ENCODE assay signal across 8 mouse cellular contexts in the genomic region with DNA sequence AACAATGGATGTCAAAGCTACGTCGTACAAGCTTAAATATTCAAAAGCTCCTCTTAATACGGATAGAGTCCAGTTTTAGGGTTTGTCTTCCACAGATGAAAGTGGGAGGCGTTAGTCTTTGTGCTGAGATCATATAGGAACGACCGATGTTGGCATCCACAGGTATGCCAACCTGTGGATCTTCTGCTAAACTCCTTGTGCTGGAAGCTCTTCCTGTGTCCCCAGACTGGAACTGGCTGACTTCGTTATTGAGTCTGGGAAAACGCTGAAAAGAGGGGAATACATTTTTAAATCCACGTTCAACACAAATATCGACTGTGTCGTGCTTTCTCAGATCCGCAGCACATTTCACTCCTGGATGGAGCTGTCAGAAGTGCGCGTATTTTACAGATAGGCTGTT. TPM values are rescaled to one million over a fixed set of nuclear protein-coding genes. Genes with fewer than 3 reads are reported as not detected.
A peak's percentile ranks its signal among the peaks of the same experiment; 100 is the strongest.
DNase-seq lines count a peak whose midpoint lies in the region; ATAC-seq and TF ChIP-seq lines count a peak whose summit lies in the region.

No protein-coding gene starts in this region.

- WGBS in forebrain, embryonic 15.5 days: 6% methylated on average over 14 of the region's 14 CpGs
- 9% methylated on average over 14 of the region's 14 CpGs for WGBS in limb, embryonic 12.5 days
- WGBS in neural tube, embryonic 15.5 days: 8% methylated on average over 14 of the region's 14 CpGs

- H3K36me3 ChIP-seq in forebrain, embryonic 15.5 days: peaks cover 18% of the 10 kb centered on the region
- peaks cover 23% of the 10 kb centered on the region for H3K36me3 ChIP-seq in limb, embryonic 12.5 days
- H3K36me3 ChIP-seq in neural tube, embryonic 15.5 days: peaks cover 15% of the 10 kb centered on the region

- H3K27me3 ChIP-seq in forebrain, embryonic 15.5 days: no peaks in the 10 kb centered on the region
- H3K27me3 ChIP-seq in limb, embryonic 12.5 days: no peaks in the 10 kb centered on the region
- no peaks in the 10 kb centered on the region for H3K27me3 ChIP-seq in neural tube, embryonic 15.5 days (replicated peaks)

- peaks cover 23% of the 10 kb centered on the region for H3K4me1 ChIP-seq in forebrain, embryonic 15.5 days
- H3K4me1 ChIP-seq in limb, embryonic 12.5 days (replicated peaks): peaks cover 7% of the 10 kb centered on the region
- peaks cover 21% of the 10 kb centered on the region for H3K4me1 ChIP-seq in neural tube, embryonic 15.5 days

- peak overlapping the region; percentile 94 for H3K27ac ChIP-seq in layer of hippocampus, adult 2 months
- peak overlapping the region; percentile 89 for H3K27ac ChIP-seq in forebrain, embryonic 15.5 days (replicated peaks)
- peak overlapping the region; percentile 92 for H3K27ac ChIP-seq in limb, embryonic 12.5 days
- peak overlapping the region; percentile 85 for H3K27ac ChIP-seq in neural tube, embryonic 15.5 days (replicated peaks)

- H3K9me3 ChIP-seq in forebrain, embryonic 15.5 days: no peaks in the 10 kb centered on the region
- no peaks in the 10 kb centered on the region for H3K9me3 ChIP-seq in limb, embryonic 12.5 days
- no peaks in the 10 kb centered on the region for H3K9me3 ChIP-seq in neural tube, embryonic 15.5 days (replicated peaks)

- TF ChIP-seq CTCF in layer of hippocampus, adult 2 months (conservative IDR thresholded peaks at IDR 0.05): no peak

- peak overlapping the region; percentile 74 for H3K4me2 ChIP-seq in forebrain, embryonic 15.5 days (replicated peaks)
- peak overlapping the region; percentile 66 for H3K4me2 ChIP-seq in limb, embryonic 12.5 days
- peak overlapping the region; percentile 60 for H3K4me2 ChIP-seq in neural tube, embryonic 15.5 days

- peak overlapping the region; percentile 80 for H3K4me3 ChIP-seq in layer of hippocampus, adult 2 months
- peak overlapping the region; percentile 88 for H3K4me3 ChIP-seq in forebrain, embryonic 15.5 days
- peak overlapping the region; percentile 86 for H3K4me3 ChIP-seq in limb, embryonic 12.5 days (replicated peaks)
- peak overlapping the region; percentile 78 for H3K4me3 ChIP-seq in neural tube, embryonic 15.5 days (replicated peaks)

- DNase-seq in layer of hippocampus, adult 2 months (ENCODE audit: low spot score in 2 of 2): no peak
- DNase-seq in layer of hippocampus, adult 8-10 months (ENCODE audit: low spot score in 2 of 2): no peak
- no peak for DNase-seq in yolk sac, embryonic 10.5 days (ENCODE audit: low spot score)
- no peak for DNase-seq in ovary, postnatal 14 days (ENCODE audit: low spot score)

- H3K9ac ChIP-seq in forebrain, embryonic 15.5 days (replicated peaks): peak overlapping the region; percentile 61
- H3K9ac ChIP-seq in limb, embryonic 12.5 days (replicated peaks): peak overlapping the region; percentile 86
- H3K9ac ChIP-seq in neural tube, embryonic 15.5 days (replicated peaks): peak overlapping the region; percentile 54

- peak; percentile 24 for ATAC-seq in activated CD4-positive, CD25-positive, alpha-beta regulatory T cell, adult 4 months
- ATAC-seq in forebrain, embryonic 15.5 days (replicated peaks): peak; percentile 60; the same call in 1 of the 2 replicates
- ATAC-seq in limb, embryonic 12.5 days (ENCODE audit: insufficient number of reproducible peaks, insufficient read depth, low FRiP score, low TSS enrichment, low read depth): peak; percentile 44; the same call in 1 of the 2 replicates
- peak; percentile 64 for ATAC-seq in neural tube, embryonic 15.5 days (ENCODE audit: low FRiP score)

RNA-seq across cellular contexts. Expression of a gene that starts 0.4 kb away (rescaled TPM):
- 100 to 1,000 TPM; 305 to 312 TPM for total RNA-seq in layer of hippocampus, adult 2 months (2021)
- 100 to 1,000 TPM; 317 to 352 (median 338) TPM for total RNA-seq in layer of hippocampus, adult 8-10 months (2022)
- polyA plus RNA-seq in activated CD4-positive, CD25-positive, alpha-beta regulatory T cell, adult 4 months (2017; shearing (Covaris generic)): 100 to 1,000 TPM; 302 to 317 TPM
- polyA plus RNA-seq in forebrain, embryonic 15.5 days (2015; fragmentation: Nextera tagmentation; extraction: Ambion mirVana): 735 and 754 TPM in 2 replicates
- polyA plus RNA-seq in limb, embryonic 12.5 days (2016; fragmentation: Nextera tagmentation; extraction: Ambion mirVana): 626 and 661 TPM in 2 replicates
- 849 and 1,018 TPM in 2 replicates for polyA plus RNA-seq in neural tube, embryonic 15.5 days (2015; fragmentation: Nextera tagmentation; extraction: Ambion mirVana)

RNA-seq across cellular contexts. Expression of a gene that starts 33.2 kb away (rescaled TPM):
- total RNA-seq in layer of hippocampus, adult 2 months (2021): 100 to 1,000 TPM; 235 to 247 TPM
- total RNA-seq in layer of hippocampus, adult 8-10 months (2022): 100 to 1,000 TPM; 230 to 260 (median 239) TPM
- polyA plus RNA-seq in activated CD4-positive, CD25-positive, alpha-beta regulatory T cell, adult 4 months (2017; shearing (Covaris generic)): 10 to 100 TPM; 47.1 to 55.3 TPM
- polyA plus RNA-seq in forebrain, embryonic 15.5 days (2015; fragmentation: Nextera tagmentation; extraction: Ambion mirVana): 105 and 110 TPM in 2 replicates
- 46.9 and 48.5 TPM in 2 replicates for polyA plus RNA-seq in limb, embryonic 12.5 days (2016; fragmentation: Nextera tagmentation; extraction: Ambion mirVana)
- 114 and 129 TPM in 2 replicates for polyA plus RNA-seq in neural tube, embryonic 15.5 days (2015; fragmentation: Nextera tagmentation; extraction: Ambion mirVana)

RNA-seq across cellular contexts. Expression of a gene that starts 41.4 kb away (rescaled TPM):
- total RNA-seq in layer of hippocampus, adult 2 months (2021): 1 to 10 TPM; 6.6 to 7.8 TPM
- 1 to 10 TPM; 4.8 to 8.2 (median 6.1) TPM for total RNA-seq in layer of hippocampus, adult 8-10 months (2022)
- polyA plus RNA-seq in activated CD4-positive, CD25-positive, alpha-beta regulatory T cell, adult 4 months (2017; shearing (Covaris generic)): under 1 TPM; 0.04 to 0.10 TPM
- 6.1 and 6.4 TPM in 2 replicates for polyA plus RNA-seq in forebrain, embryonic 15.5 days (2015; fragmentation: Nextera tagmentation; extraction: Ambion mirVana)
- 32.9 and 33.6 TPM in 2 replicates for polyA plus RNA-seq in limb, embryonic 12.5 days (2016; fragmentation: Nextera tagmentation; extraction: Ambion mirVana)
- 20.5 and 21.2 TPM in 2 replicates for polyA plus RNA-seq in neural tube, embryonic 15.5 days (2015; fragmentation: Nextera tagmentation; extraction: Ambion mirVana)
